Mouse (Mus musculus): ENCODE measurements around the gene Slc9a1. TPM values are rescaled to one million over a fixed set of nuclear protein-coding genes. Genes with fewer than 3 reads are reported as not detected.

The Slc9a1 gene
- total RNA-seq, 2 experiments from 2014 or later, result 8.0 to 9.1 TPM

DNA sequence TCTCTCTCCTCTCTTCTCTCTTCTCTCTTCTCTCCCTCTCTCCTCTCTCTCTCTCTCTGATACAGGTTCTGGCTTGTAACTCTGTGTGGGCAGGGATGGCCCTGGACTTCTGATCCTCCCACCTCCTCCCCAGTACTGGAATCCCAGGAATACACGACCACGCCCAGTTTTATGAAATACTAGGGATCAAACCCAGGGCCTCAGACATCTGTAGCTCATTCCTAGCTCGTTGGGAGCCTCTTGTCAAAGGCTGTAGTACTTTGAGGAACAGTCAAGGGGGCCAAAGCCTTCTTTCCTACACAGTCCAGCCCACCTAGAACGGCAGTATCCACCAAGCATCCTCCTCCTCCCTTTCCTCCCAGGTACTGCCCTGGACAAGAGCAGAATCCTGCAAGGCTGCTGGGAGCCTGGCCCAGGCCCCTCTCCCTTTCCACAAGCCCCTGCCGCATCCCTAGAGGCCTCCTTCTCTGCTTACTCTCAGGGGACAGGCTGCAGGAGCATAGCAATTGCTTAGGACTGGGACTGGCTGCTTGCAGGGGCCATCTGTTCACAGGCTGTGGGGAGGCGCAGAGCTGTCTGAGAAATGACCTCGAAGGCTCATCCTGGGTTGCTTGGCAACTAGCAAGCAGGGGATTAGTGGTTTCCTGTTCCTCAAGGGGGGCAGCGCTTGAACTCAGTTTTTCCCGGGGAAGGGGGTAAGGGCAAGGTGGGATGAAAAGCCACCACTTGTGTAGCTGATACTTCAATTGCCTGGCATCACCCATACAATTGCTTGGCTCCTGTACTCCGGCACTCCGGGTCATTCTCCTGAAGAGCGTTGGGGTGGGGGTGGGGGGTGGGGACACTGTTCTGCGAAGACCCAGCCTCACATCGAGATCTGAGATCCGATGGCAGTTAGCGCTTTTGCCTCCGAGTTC, 70.2 kb downstream of the Slc9a1 start:
- no peak for DNase-seq

DNA sequence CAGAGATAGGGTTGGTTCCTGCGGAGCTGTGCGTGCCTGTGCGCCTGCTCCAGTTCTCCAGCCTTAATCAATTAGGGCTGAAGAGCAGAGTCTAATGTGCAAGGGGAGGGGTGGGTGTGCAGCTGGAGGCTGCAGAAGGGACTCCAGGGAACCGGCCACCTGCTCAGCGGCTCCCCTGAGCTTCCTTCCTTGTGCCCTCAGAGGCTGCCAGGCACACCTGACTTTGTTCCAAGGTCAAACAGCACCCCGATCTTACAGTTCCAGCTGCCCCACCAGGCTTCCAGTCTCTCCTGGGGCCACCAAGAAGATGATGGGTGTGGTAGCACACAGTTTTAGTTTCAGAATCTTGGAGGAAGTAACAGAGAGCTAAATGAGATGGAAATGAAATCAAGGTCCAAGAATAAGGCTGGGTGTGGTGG, 70.9 kb downstream of the Slc9a1 start:
- no peak for DNase-seq

- no peak for DNase-seq
These were observed 72.7 kb downstream of the Slc9a1 start for GRCm38 (mm10) chr4:133442194-133442593.

DNA sequence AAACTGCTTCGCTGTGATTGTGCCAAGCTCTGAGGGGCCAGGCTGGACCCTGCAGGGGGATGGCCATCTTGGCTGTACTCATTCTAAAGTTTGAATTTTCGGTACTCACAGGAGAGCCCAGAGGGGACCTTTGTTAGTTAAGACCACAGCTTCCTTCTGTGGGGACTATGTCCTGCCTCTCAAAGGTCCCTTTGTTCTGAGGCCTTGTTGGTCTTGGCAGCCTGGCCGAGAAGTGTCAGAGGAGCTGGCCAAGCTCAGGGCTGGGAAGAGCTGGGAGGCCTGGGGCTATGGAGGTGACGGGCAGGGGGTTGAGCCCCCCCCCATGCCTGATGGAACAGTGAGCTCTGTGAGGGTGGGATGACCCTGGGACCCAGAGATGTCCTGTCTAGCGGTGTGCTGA, 73.6 kb downstream of the Slc9a1 start:
- DNase-seq, result no peak

- no peak for DNase-seq
These were observed 76.2 kb downstream of the Slc9a1 start for GRCm38 (mm10) chr4:133445727-133446126.

- DNase-seq, result no peak
These were observed 77.9 kb downstream of the Slc9a1 start for GRCm38 (mm10) chr4:133447366-133447765.

GRCm38 (mm10) chr4:133447967-133448366, 78.5 kb downstream of the Slc9a1 start:
- no peak for DNase-seq

DNA sequence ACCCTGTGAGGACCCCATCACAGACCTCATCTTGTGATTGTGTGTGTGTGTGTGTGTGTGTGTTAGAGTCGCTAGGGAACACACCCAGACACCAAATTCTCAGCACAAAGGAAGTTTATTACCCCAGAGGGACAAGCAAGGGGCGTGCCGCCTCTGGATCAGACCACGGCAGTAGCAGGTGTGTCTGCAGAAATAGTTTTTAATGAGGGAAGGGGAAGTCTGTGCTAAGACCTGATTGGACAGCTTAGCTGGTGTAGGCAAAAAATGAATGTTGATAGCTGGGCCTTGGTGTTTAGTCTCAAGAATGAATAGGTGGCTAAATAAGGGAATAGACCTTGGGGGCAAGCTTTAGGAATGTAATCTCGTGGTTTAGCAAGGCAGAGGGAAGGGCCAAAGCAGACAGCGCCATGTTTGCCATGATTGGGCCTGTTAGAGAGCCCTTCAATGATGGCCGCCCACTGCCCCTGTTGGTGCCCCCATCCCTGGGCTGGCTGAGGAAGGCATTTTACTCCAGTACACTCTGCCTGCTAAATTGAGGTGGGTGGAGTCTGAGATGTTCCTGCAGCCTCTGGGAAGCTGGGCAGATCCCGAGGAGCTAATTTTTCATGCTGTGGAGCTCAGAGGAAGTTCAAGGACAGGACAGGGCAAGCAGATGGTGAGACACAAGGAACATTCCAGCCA, 79.3 kb downstream of the Slc9a1 start:
- DNase-seq, result no peak

GRCm38 (mm10) chr4:133449726-133450125, 80.2 kb downstream of the Slc9a1 start:
- DNase-seq, result no peak

DNA sequence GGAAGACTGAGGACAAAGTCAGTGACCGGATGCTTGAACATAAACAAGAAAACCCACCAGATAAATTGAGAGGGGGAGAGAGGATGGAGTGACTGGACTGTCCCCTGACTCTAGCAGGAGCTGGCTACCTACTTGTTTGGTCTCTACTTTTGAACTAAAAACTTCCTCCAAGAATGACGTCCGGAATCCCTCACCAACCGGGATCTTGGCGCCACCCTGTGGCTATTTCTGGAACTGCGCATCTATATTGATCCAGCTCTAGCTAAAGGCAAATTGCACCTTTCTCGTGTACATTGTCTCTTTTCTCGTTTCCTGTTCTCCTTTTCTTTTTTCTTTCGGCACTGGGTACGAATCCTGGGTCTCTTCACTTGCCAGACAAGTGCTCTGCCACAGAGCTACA, 82.0 kb downstream of the Slc9a1 start:
- DNase-seq, result peak; percentile 36

GRCm38 (mm10) chr4:133452433-133452832, 82.9 kb downstream of the Slc9a1 start:
- no peak for DNase-seq

- no peak for DNase-seq
These were observed 88.5 kb downstream of the Slc9a1 start for GRCm38 (mm10) chr4:133458044-133458443.

DNA sequence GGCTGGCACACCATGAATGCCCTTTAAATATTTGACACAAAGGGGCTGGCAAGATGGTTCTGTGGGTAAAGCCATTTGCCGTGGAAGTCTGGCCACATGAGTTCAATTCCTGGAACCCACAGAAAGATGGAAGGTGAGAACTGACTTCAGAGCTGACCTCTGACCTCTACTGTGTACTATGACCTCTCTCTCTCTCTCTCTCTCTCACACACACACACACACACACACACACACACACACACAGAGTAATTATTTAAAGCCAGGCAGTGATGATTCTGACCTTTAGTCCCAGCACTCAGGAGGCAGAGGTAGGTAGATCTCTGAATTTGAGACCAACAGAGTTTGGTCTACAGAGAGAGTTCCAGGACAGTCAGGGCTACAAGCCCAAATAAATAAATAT, 90.5 kb downstream of the Slc9a1 start:
- no peak for DNase-seq

GRCm38 (mm10) chr4:133460796-133461325, 91.4 kb downstream of the Slc9a1 start:
- DNase-seq, result no peak

- no peak for DNase-seq
These were observed 91.9 kb downstream of the Slc9a1 start for GRCm38 (mm10) chr4:133461362-133461761.

DNA sequence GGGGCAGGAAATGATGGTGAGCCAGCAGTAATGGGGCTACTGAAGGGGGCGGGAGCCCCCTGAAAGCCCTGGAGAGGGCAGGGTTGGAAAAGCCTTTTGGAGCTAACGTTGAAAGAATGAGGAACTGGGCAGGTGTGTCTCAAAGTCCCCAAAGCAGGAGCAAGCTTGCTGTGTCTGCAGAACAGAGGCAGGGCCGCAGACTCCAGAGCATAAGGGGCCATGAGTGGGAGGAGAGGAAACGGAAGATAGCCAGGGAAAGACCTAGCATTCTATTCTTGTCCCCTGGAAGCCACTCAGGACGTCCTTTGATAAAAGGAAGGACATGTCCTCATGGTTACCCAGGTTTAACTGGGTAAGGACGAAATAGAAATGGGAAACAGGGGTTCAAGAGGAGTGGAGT, 93.7 kb downstream of the Slc9a1 start:
- DNase-seq, result no peak

DNA sequence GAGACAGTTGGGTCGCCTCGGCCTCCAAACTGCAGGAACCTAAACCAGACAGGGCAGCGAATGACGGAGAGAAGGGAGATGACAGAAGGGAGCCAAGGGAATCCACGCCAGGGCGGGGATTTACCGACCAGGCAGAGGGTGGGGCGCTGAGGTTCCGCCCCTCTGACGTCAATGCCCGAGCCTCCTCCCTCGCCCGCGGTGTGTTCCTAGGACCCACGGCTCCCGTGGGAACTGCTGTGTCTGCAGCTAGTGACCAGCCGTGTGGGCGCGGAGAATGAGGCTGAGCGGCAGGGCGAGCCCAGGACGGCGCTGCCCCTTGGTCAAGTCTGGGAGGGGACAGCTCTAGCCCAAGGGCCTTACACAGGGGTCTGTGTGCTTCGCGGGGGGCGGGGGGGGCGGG, 98.6 kb downstream of the Slc9a1 start:
- DNase-seq, result peak; percentile 85

DNA sequence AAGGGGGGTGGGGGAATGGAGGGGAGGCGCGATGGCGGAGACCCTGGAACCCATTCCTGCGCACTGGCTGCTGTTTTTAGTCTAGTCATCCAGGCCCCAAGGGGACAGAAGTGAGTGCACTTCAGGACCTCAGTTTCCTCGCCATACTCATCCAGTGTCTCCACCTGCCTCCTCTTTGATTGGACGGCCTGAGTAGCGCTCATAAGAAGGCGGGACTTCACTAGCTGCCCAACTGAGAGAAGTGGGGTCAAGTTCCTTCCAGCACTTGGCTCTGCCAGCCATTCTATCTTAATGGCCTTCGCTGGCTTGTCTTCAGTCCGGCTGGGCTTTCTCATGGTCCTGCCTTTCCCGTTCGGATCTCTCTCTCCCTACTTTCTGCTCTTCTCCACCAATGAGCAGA, 99.6 kb downstream of the Slc9a1 start:
- peak; percentile 50 for DNase-seq

GRCm38 (mm10) chr4:133471135-133471821, 101.8 kb downstream of the Slc9a1 start:
- DNase-seq, result no peak

Measured in gastrocnemius, postnatal 25 days (tissue).